Mouse (Mus musculus): ENCODE measurements around the gene 6030468B19Rik.

Gene 6030468B19Rik

DNA sequence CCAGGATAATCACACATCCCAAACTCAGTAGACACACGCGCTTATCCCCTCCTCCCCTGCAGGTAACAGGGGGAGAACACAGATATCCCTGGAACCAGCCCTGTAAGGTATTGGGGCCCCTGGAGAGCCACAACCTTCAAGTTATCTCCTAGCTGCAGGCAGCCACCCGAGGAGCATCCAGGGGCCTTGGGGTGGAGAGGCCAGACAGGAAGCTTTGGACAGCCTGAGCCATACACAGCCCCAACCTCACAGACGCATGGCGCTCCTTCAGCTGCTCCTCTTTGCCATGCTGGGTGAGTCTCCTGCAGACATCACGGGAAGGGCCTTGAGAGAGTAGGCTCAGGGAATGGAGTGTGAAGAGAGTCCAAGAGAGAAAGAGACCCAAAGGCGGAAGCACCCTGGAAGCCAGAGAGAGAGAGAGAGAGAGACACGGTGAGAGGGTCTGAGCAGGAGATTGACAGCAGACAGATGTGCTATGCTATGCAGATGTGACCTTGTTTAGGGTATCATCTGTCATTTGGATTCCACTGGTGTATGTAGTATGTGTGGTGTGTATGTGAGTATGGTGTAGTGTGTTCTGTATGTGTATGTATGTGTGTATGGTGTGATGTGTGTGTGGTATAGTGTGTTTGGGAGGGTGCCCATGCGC is at the start of gene 6030468B19Rik:
6030468B19Rik (plus strand) TSS at position 150 of the 649 bp plus-strand sequence.
- Histone ChIP-seq H3K27me3 (ENCODE audit: insufficient read depth, low read length) (peaks cover 16% of the 10 kb centered on the region; the same call in 1 of the 2 replicates), H3K4me3 (replicated peaks; ENCODE audit: low read length) (no peak within 1 kb of the TSS), H3K9me3 (ENCODE audit: low read length) (no peaks in the 10 kb centered on the region), H3K4me1 (replicated peaks; ENCODE audit: low read depth, low read length) (peaks cover 43% of the 10 kb centered on the region), H3K36me3 (ENCODE audit: insufficient read depth, low read length) (no peaks in the 10 kb centered on the region)
- TF ChIP-seq CTCF (conservative IDR thresholded peaks at IDR 0.05; ENCODE audit: low read length): no peak
- no peak for TF ChIP-seq NANOG (IDR thresholded peaks at IDR 0.05; ENCODE audit: borderline replicate concordance, low read length)
- TF ChIP-seq POU5F1 (IDR thresholded peaks at IDR 0.05; ENCODE audit: borderline replicate concordance, low read length): no peak

- Histone ChIP-seq H3K4me3 (replicated peaks; ENCODE audit: low read length) (no peak overlapping the region), H3K27me3 (ENCODE audit: insufficient read depth, low read length) (no peaks in the 10 kb centered on the region), H3K4me1 (replicated peaks; ENCODE audit: low read depth, low read length) (peaks cover 20% of the 10 kb centered on the region), H3K36me3 (ENCODE audit: insufficient read depth, low read length) (peaks cover 97% of the 10 kb centered on the region), H3K9me3 (ENCODE audit: low read length) (no peaks in the 10 kb centered on the region)
- TF ChIP-seq NANOG (IDR thresholded peaks at IDR 0.05; ENCODE audit: borderline replicate concordance, low read length) (no peak), POU5F1 (IDR thresholded peaks at IDR 0.05; ENCODE audit: borderline replicate concordance, low read length) (no peak), CTCF (conservative IDR thresholded peaks at IDR 0.05; ENCODE audit: low read length) (no peak)
Measured at GRCm38 (mm10) chr11:117748628-117749027, 48.8 kb upstream of the 6030468B19Rik start.

- no peak for TF ChIP-seq POU5F1 (IDR thresholded peaks at IDR 0.05; ENCODE audit: borderline replicate concordance, low read length)
- no peak for TF ChIP-seq NANOG (IDR thresholded peaks at IDR 0.05; ENCODE audit: borderline replicate concordance, low read length)
- no peak for TF ChIP-seq CTCF (conservative IDR thresholded peaks at IDR 0.05; ENCODE audit: low read length)
- H3K27me3 ChIP-seq (ENCODE audit: insufficient read depth, low read length): no peaks in the 10 kb centered on the region
- no peaks in the 10 kb centered on the region for H3K9me3 ChIP-seq (ENCODE audit: low read length)
- H3K4me3 ChIP-seq (replicated peaks; ENCODE audit: low read length): peak overlapping the region; percentile 48
- peaks cover 98% of the 10 kb centered on the region for H3K36me3 ChIP-seq (ENCODE audit: insufficient read depth, low read length)
- H3K4me1 ChIP-seq (replicated peaks; ENCODE audit: low read depth, low read length): peaks cover 18% of the 10 kb centered on the region
Measured at GRCm38 (mm10) chr11:117749414-117749813, 48.0 kb upstream of the 6030468B19Rik start.

DNA sequence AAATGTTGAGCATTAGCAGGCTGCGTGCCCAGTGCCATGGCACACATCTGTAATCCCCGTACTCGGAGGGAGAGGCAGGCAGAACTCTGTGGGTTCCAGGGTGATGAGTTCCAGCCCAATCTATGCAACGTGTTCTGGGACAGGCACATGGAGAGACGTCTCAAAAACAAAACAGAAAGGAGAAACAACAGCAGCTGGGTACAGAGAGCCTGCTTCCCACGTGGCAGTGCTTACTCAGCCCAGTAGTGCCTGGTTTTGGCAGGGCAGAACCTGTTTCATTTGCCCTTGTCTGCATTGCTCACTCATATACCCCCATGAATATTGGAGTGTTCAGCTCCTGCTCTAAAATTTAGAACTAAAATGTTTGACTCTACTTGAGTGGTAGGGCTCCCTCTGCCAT is 45.9 kb upstream of the 6030468B19Rik start:
- Histone ChIP-seq H3K27me3 (ENCODE audit: insufficient read depth, low read length) (no peaks in the 10 kb centered on the region), H3K4me3 (replicated peaks; ENCODE audit: low read length) (no peak overlapping the region), H3K9me3 (ENCODE audit: low read length) (no peaks in the 10 kb centered on the region), H3K4me1 (replicated peaks; ENCODE audit: low read depth, low read length) (peaks cover 18% of the 10 kb centered on the region), H3K36me3 (ENCODE audit: insufficient read depth, low read length) (peaks cover 98% of the 10 kb centered on the region)
- TF ChIP-seq CTCF (conservative IDR thresholded peaks at IDR 0.05; ENCODE audit: low read length) (no peak), POU5F1 (IDR thresholded peaks at IDR 0.05; ENCODE audit: borderline replicate concordance, low read length) (no peak), NANOG (IDR thresholded peaks at IDR 0.05; ENCODE audit: borderline replicate concordance, low read length) (no peak)

GRCm38 (mm10) chr11:117755891-117756290 is 41.6 kb upstream of the 6030468B19Rik start:
- H3K9me3 ChIP-seq (ENCODE audit: low read length): no peaks in the 10 kb centered on the region
- H3K27me3 ChIP-seq (ENCODE audit: insufficient read depth, low read length): no peaks in the 10 kb centered on the region
- H3K4me3 ChIP-seq (replicated peaks; ENCODE audit: low read length): no peak overlapping the region
- TF ChIP-seq POU5F1 (IDR thresholded peaks at IDR 0.05; ENCODE audit: borderline replicate concordance, low read length): no peak
- TF ChIP-seq NANOG (IDR thresholded peaks at IDR 0.05; ENCODE audit: borderline replicate concordance, low read length): no peak
- TF ChIP-seq CTCF (conservative IDR thresholded peaks at IDR 0.05; ENCODE audit: low read length): no peak
- peaks cover 16% of the 10 kb centered on the region for H3K4me1 ChIP-seq (replicated peaks; ENCODE audit: low read depth, low read length)
- H3K36me3 ChIP-seq (ENCODE audit: insufficient read depth, low read length): peaks cover 96% of the 10 kb centered on the region

GRCm38 (mm10) chr11:117759267-117759666 is 38.2 kb upstream of the 6030468B19Rik start:
- Histone ChIP-seq H3K4me3 (replicated peaks; ENCODE audit: low read length) (peak overlapping the region; percentile 39), H3K9me3 (ENCODE audit: low read length) (no peaks in the 10 kb centered on the region), H3K4me1 (replicated peaks; ENCODE audit: low read depth, low read length) (peaks cover 37% of the 10 kb centered on the region), H3K36me3 (ENCODE audit: insufficient read depth, low read length) (peaks cover 86% of the 10 kb centered on the region), H3K27me3 (ENCODE audit: insufficient read depth, low read length) (no peaks in the 10 kb centered on the region)
- TF ChIP-seq NANOG (IDR thresholded peaks at IDR 0.05; ENCODE audit: borderline replicate concordance, low read length): no peak
- TF ChIP-seq POU5F1 (IDR thresholded peaks at IDR 0.05; ENCODE audit: borderline replicate concordance, low read length): no peak
- TF ChIP-seq CTCF (conservative IDR thresholded peaks at IDR 0.05; ENCODE audit: low read length): no peak

DNA sequence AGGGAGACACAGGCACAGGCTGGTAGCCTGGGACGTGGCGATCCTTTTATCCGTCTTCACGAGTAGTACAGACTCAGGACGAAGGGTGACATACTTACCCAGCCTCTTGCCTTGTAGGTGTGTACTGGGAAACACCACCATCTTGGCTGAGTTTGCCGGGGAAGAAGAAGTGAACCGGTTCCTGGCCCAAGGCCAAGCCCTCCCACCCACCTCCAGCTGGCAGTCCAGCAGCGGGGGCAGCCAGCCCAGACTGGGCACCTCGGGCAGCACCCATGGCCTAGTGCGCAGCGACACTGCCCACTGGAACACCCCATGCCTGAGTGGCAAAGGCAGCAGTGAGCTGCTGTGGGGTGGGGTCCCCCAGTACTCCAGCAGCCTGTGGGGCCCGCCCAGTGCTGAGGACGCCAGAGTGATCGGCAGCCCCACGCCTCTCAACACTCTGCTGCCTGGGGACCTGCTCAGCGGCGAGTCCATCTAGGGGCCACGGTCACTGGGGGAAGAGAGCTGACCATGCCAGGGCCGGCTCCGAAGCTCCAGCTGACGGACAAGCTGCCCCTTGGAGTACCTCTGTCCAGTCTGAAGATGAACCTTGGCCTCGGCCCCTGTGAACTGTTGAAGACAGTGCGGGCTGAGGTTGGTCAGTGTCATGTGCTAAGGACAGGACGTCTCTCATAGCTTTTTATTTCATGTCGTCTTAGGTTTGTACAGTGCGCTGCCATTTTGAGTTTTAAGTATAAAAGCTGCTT is 36.9 kb upstream of the 6030468B19Rik start:
- Histone ChIP-seq H3K4me3 (replicated peaks; ENCODE audit: low read length) (peak overlapping the region; percentile 64), H3K9me3 (ENCODE audit: low read length) (no peaks in the 10 kb centered on the region), H3K27me3 (ENCODE audit: insufficient read depth, low read length) (no peaks in the 10 kb centered on the region), H3K36me3 (ENCODE audit: insufficient read depth, low read length) (peaks cover 85% of the 10 kb centered on the region), H3K4me1 (replicated peaks; ENCODE audit: low read depth, low read length) (peaks cover 49% of the 10 kb centered on the region)
- no peak for TF ChIP-seq CTCF (conservative IDR thresholded peaks at IDR 0.05; ENCODE audit: low read length)

GRCm38 (mm10) chr11:117761801-117762200 is 35.7 kb upstream of the 6030468B19Rik start:
- H3K36me3 ChIP-seq (ENCODE audit: insufficient read depth, low read length): peaks cover 84% of the 10 kb centered on the region
- H3K4me3 ChIP-seq (replicated peaks; ENCODE audit: low read length): 0 out of 2 replicates have a peak overlapping the region, but pooled peaks have one; percentile 64
- H3K4me1 ChIP-seq (replicated peaks; ENCODE audit: low read depth, low read length): peaks cover 62% of the 10 kb centered on the region
- no peaks in the 10 kb centered on the region for H3K27me3 ChIP-seq (ENCODE audit: insufficient read depth, low read length)
- TF ChIP-seq POU5F1 (IDR thresholded peaks at IDR 0.05; ENCODE audit: borderline replicate concordance, low read length): no peak
- TF ChIP-seq CTCF (conservative IDR thresholded peaks at IDR 0.05; ENCODE audit: low read length): no peak
- no peak for TF ChIP-seq NANOG (IDR thresholded peaks at IDR 0.05; ENCODE audit: borderline replicate concordance, low read length)
- H3K9me3 ChIP-seq (ENCODE audit: low read length): no peaks in the 10 kb centered on the region
